25 mouse cellular contexts compared by ENCODE assay signal in genomic region chr3:87076161-87076560, GRCm38 (mm10).
A peak's percentile ranks its signal among the peaks of the same experiment; 100 is the strongest.
DNase-seq lines count a peak whose midpoint lies in the region; ATAC-seq lines count a peak whose summit lies in the region.
"Had no signal": no experiment of that assay in that cellular context is flagged by ENCODE, and none has a peak within 500 bp of the region (broad histone marks: within the 10 kb centered on the region; RNA-seq: fewer than 3 reads in every experiment).

No protein-coding gene starts in this region.

- H3K27ac ChIP-seq in forebrain, embryonic 11.5 days (ENCODE audit: low read depth, low read length): no peak overlapping the region
- no peak overlapping the region for H3K27ac ChIP-seq in forebrain, embryonic 16.5 days (ENCODE audit: low read length)
- no peak overlapping the region for H3K27ac ChIP-seq in intestine, embryonic 14.5 days (ENCODE audit: low read depth)
- no peak overlapping the region for H3K27ac ChIP-seq in intestine, embryonic 16.5 days (ENCODE audit: low read length)
- H3K27ac ChIP-seq in midbrain, embryonic 10.5 days (replicated peaks): 0 out of 2 replicates have a peak overlapping the region, but pooled peaks have one; percentile 17
- H3K27ac ChIP-seq in midbrain, embryonic 16.5 days (ENCODE audit: low read length): no peak overlapping the region
- H3K27ac ChIP-seq: embryonic facial prominence, embryonic 15.5 days; forebrain, embryonic 12.5 days; forebrain, embryonic 15.5 days; heart, embryonic 13.5 days; hindbrain, embryonic 12.5 days; hindbrain, embryonic 15.5 days had no signal

- no peaks in the 10 kb centered on the region for H3K9me3 ChIP-seq in forebrain, embryonic 11.5 days (ENCODE audit: control insufficient read depth, low read length)
- H3K9me3 ChIP-seq in forebrain, embryonic 16.5 days (ENCODE audit: control insufficient read depth, low read length): no peaks in the 10 kb centered on the region
- no peaks in the 10 kb centered on the region for H3K9me3 ChIP-seq in intestine, embryonic 14.5 days (ENCODE audit: control insufficient read depth, low read length)
- no peaks in the 10 kb centered on the region for H3K9me3 ChIP-seq in intestine, embryonic 16.5 days (ENCODE audit: control insufficient read depth, low read length)
- H3K9me3 ChIP-seq in midbrain, embryonic 10.5 days (replicated peaks): no peaks in the 10 kb centered on the region
- H3K9me3 ChIP-seq in midbrain, embryonic 16.5 days (replicated peaks; ENCODE audit: control insufficient read depth, low read length, poor library complexity, severe bottlenecking): no peaks in the 10 kb centered on the region
- H3K9me3 ChIP-seq: embryonic facial prominence, embryonic 15.5 days; forebrain, embryonic 12.5 days; forebrain, embryonic 15.5 days; heart, embryonic 13.5 days; hindbrain, embryonic 12.5 days; hindbrain, embryonic 15.5 days had no signal

- H3K4me3 ChIP-seq in forebrain, embryonic 11.5 days (ENCODE audit: low read depth, low read length): no peak overlapping the region
- no peak overlapping the region for H3K4me3 ChIP-seq in forebrain, embryonic 16.5 days (replicated peaks; ENCODE audit: low read length)
- no peak overlapping the region for H3K4me3 ChIP-seq in intestine, embryonic 14.5 days (ENCODE audit: low read depth, low read length)
- no peak overlapping the region for H3K4me3 ChIP-seq in intestine, embryonic 16.5 days (ENCODE audit: low read length)
- H3K4me3 ChIP-seq in midbrain, embryonic 10.5 days: no peak overlapping the region
- H3K4me3 ChIP-seq in midbrain, embryonic 16.5 days (ENCODE audit: low read depth, low read length): no peak overlapping the region
- H3K4me3 ChIP-seq: embryonic facial prominence, embryonic 15.5 days; forebrain, embryonic 12.5 days; forebrain, embryonic 15.5 days; heart, embryonic 13.5 days; hindbrain, embryonic 12.5 days; hindbrain, embryonic 15.5 days had no signal

- ATAC-seq in forebrain, embryonic 11.5 days (replicated peaks; ENCODE audit: low FRiP score): no peak
- no peak for ATAC-seq in forebrain, embryonic 16.5 days
- no peak for ATAC-seq in intestine, embryonic 14.5 days (replicated peaks; ENCODE audit: low FRiP score, low TSS enrichment, low read depth)
- no peak for ATAC-seq in intestine, embryonic 16.5 days
- no peak for ATAC-seq in midbrain, embryonic 16.5 days
- ATAC-seq: activated CD4-positive, CD25-positive, alpha-beta regulatory T cell, adult 4 months; forebrain, embryonic 15.5 days had no signal

- 90% methylated on average over 7 of the region's 7 CpGs for WGBS in forebrain, embryonic 11.5 days
- 85% methylated on average over 7 of the region's 7 CpGs for WGBS in forebrain, embryonic 16.5 days
- WGBS in intestine, embryonic 14.5 days: 84% methylated on average over 7 of the region's 7 CpGs
- WGBS in intestine, embryonic 16.5 days: 86% methylated on average over 7 of the region's 7 CpGs
- WGBS in midbrain, embryonic 10.5 days: 89% methylated on average over 7 of the region's 7 CpGs
- 77% methylated on average over 7 of the region's 7 CpGs for WGBS in midbrain, embryonic 16.5 days

- DNase-seq in forebrain, embryonic 11.5 days (ENCODE audit: low spot score): peak; percentile 46
- DNase-seq in intestine, embryonic 14.5 days (ENCODE audit: low spot score): peak; percentile 36
- DNase-seq in midbrain, embryonic 10.5 days (ENCODE audit: low spot score): no peak
- no peak for DNase-seq in right cerebral cortex, postnatal 14 days
- no peak for DNase-seq in layer of hippocampus, postnatal 36 days
- DNase-seq: adrenal gland, adult 8-10 months; adrenal gland, postnatal 25 days; cerebellum, adult 11-12 months; cerebellum, adult 8-10 months; cerebellum, postnatal 10 days; cerebellum, postnatal 36 days; embryo, embryonic 11 days; gastrocnemius, postnatal 10 days; gastrocnemius, postnatal 36 days; heart, postnatal 14 days had no signal

- no peaks in the 10 kb centered on the region; the same call in 1 of the 2 replicates for H3K36me3 ChIP-seq in forebrain, embryonic 11.5 days (ENCODE audit: control insufficient read depth, insufficient read depth, low read length)
- H3K36me3 ChIP-seq in forebrain, embryonic 16.5 days (ENCODE audit: control insufficient read depth, insufficient read depth): no peaks in the 10 kb centered on the region
- peaks cover 18% of the 10 kb centered on the region for H3K36me3 ChIP-seq in intestine, embryonic 14.5 days (ENCODE audit: control insufficient read depth, insufficient read depth, low read length)
- no peaks in the 10 kb centered on the region for H3K36me3 ChIP-seq in intestine, embryonic 16.5 days (ENCODE audit: control insufficient read depth, insufficient read depth, low read length)
- peaks cover 21% of the 10 kb centered on the region for H3K36me3 ChIP-seq in midbrain, embryonic 10.5 days
- H3K36me3 ChIP-seq in midbrain, embryonic 16.5 days (ENCODE audit: control insufficient read depth, insufficient read depth, low read length): no peaks in the 10 kb centered on the region
- H3K36me3 ChIP-seq: forebrain, embryonic 15.5 days; hindbrain, embryonic 15.5 days had no signal

- no peak overlapping the region for H3K9ac ChIP-seq in forebrain, embryonic 11.5 days (ENCODE audit: low read length)
- H3K9ac ChIP-seq in forebrain, embryonic 16.5 days (replicated peaks; ENCODE audit: low read depth, low read length): no peak overlapping the region
- no peak overlapping the region for H3K9ac ChIP-seq in intestine, embryonic 14.5 days (ENCODE audit: low read length)
- no peak overlapping the region for H3K9ac ChIP-seq in intestine, embryonic 16.5 days (ENCODE audit: low read depth, low read length)
- H3K9ac ChIP-seq in midbrain, embryonic 16.5 days (ENCODE audit: low read depth, low read length): no peak overlapping the region
- H3K9ac ChIP-seq: embryonic facial prominence, embryonic 15.5 days; forebrain, embryonic 12.5 days; forebrain, embryonic 15.5 days; heart, embryonic 13.5 days; hindbrain, embryonic 12.5 days; hindbrain, embryonic 15.5 days had no signal

- H3K27me3 ChIP-seq in forebrain, embryonic 11.5 days (ENCODE audit: control insufficient read depth, insufficient read depth, low read length): no peaks in the 10 kb centered on the region
- no peaks in the 10 kb centered on the region for H3K27me3 ChIP-seq in forebrain, embryonic 16.5 days (replicated peaks; ENCODE audit: control insufficient read depth, insufficient read depth, low read length)
- H3K27me3 ChIP-seq in intestine, embryonic 14.5 days (replicated peaks; ENCODE audit: control insufficient read depth, insufficient read depth, low read length): no peaks in the 10 kb centered on the region
- no peaks in the 10 kb centered on the region for H3K27me3 ChIP-seq in intestine, embryonic 16.5 days (replicated peaks; ENCODE audit: control insufficient read depth, insufficient read depth, low read length)
- H3K27me3 ChIP-seq in midbrain, embryonic 10.5 days (ENCODE audit: low read depth, poor library complexity, severe bottlenecking): no peaks in the 10 kb centered on the region
- no peaks in the 10 kb centered on the region for H3K27me3 ChIP-seq in midbrain, embryonic 16.5 days (ENCODE audit: control insufficient read depth, insufficient read depth, low read depth, low read length)
- H3K27me3 ChIP-seq: embryonic facial prominence, embryonic 15.5 days; forebrain, embryonic 12.5 days; forebrain, embryonic 15.5 days; heart, embryonic 13.5 days; hindbrain, embryonic 12.5 days; hindbrain, embryonic 15.5 days had no signal

- H3K4me2 ChIP-seq in forebrain, embryonic 11.5 days (ENCODE audit: low read depth, low read length, severe bottlenecking): no peak overlapping the region
- H3K4me2 ChIP-seq in forebrain, embryonic 16.5 days (ENCODE audit: low read length): no peak overlapping the region
- H3K4me2 ChIP-seq in intestine, embryonic 14.5 days (ENCODE audit: low read length): no peak overlapping the region
- H3K4me2 ChIP-seq in intestine, embryonic 16.5 days (ENCODE audit: low read depth, low read length): no peak overlapping the region
- no peak overlapping the region for H3K4me2 ChIP-seq in midbrain, embryonic 16.5 days (ENCODE audit: low read length)
- H3K4me2 ChIP-seq: embryonic facial prominence, embryonic 15.5 days; forebrain, embryonic 12.5 days; forebrain, embryonic 15.5 days; heart, embryonic 13.5 days; hindbrain, embryonic 12.5 days; hindbrain, embryonic 15.5 days had no signal

- no peaks in the 10 kb centered on the region; the same call in 1 of the 2 replicates for H3K4me1 ChIP-seq in forebrain, embryonic 11.5 days (replicated peaks; ENCODE audit: control insufficient read depth, insufficient read depth, low read length)
- peaks cover 6% of the 10 kb centered on the region; the same call in 1 of the 2 replicates for H3K4me1 ChIP-seq in forebrain, embryonic 16.5 days (replicated peaks; ENCODE audit: control insufficient read depth, insufficient read depth, low read length)
- no peaks in the 10 kb centered on the region for H3K4me1 ChIP-seq in intestine, embryonic 14.5 days (replicated peaks; ENCODE audit: control insufficient read depth, insufficient read depth, low read length)
- no peaks in the 10 kb centered on the region for H3K4me1 ChIP-seq in intestine, embryonic 16.5 days (ENCODE audit: control insufficient read depth, insufficient read depth, low read length)
- H3K4me1 ChIP-seq in midbrain, embryonic 10.5 days: peaks cover 3% of the 10 kb centered on the region; the same call in 1 of the 2 replicates
- no peaks in the 10 kb centered on the region for H3K4me1 ChIP-seq in midbrain, embryonic 16.5 days (ENCODE audit: control insufficient read depth, insufficient read depth, low read length)

Comparison
In these comparisons a context has a peak if more than half of its experiments do, and no peak if none do; other contexts are left out.
1. DNase-seq: peak in forebrain, embryonic 11.5 days (single experiment) and intestine, embryonic 14.5 days (single experiment); none in midbrain, embryonic 10.5 days (single experiment), right cerebral cortex, postnatal 14 days (single experiment) and layer of hippocampus, postnatal 36 days (0 of 2).